Mouse (Mus musculus): Measurements from ENCODE around the gene Gatad2a. TPM values are rescaled to one million over a fixed set of nuclear protein-coding genes. Genes with fewer than 3 reads are reported as not detected.

Gatad2a gene
- polyA plus RNA-seq, 1 experiment, result 36.9 TPM

DNA sequence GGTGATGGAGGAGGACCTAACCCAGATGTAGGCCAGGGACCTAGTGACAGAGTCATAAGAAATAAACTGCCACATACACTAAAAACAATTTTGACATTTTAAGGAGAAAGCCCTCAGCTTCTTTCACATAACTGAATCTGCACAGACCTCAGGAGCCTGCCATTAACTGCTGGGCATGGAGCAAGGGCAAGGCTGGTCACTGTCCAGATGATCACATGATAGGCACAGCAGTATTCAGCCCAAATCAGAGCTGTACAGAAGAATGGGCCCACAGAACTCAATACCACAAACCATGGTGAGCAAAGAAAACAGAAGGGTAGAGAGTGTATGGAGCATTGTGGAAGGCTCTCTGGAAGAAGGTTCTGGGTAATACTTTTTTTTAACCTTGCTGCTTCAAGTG lies 69.3 kb downstream of the Gatad2a start:
- DNase-seq, result no peak
- H3K4me1 ChIP-seq (ENCODE audit: control insufficient read depth, insufficient read depth, low read length), result no peaks in the 10 kb centered on the region
- H3K27me3 ChIP-seq (ENCODE audit: control insufficient read depth, insufficient read depth, low read length), result no peaks in the 10 kb centered on the region
- no peak overlapping the region for H3K4me3 ChIP-seq (replicated peaks; ENCODE audit: insufficient read depth, low read depth, low read length)
- no peak overlapping the region for H3K27ac ChIP-seq (ENCODE audit: insufficient read depth, low read length)
- TF ChIP-seq CTCF (IDR thresholded peaks at IDR 0.05; ENCODE audit: borderline replicate concordance, insufficient read depth, low read depth, low read length) (no peak), POLR2A (IDR thresholded peaks at IDR 0.05; ENCODE audit: borderline replicate concordance, insufficient read depth, low read length) (no peak)

DNA sequence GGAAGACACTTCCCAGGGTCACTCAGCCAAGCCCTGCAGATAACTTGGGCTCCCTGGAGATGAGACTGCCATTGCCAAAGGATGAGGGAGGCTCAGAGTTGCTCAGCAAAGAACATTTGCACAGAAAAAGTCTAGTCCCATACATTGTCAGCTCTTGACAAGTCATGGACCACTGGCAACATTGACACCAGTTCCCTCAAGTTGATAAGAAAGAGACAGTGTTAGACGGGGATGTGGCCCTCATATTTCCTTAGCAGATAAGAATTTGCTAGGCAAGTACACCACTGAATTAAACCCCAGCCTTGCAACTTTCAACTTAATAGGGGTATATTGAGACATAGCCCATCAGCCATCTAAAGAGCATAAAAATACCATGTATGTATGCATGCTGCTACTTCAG lies 72.2 kb downstream of the Gatad2a start:
- DNase-seq, result no peak
- Histone ChIP-seq H3K4me3 (replicated peaks; ENCODE audit: insufficient read depth, low read depth, low read length) (no peak overlapping the region), H3K27me3 (ENCODE audit: control insufficient read depth, insufficient read depth, low read length) (no peaks in the 10 kb centered on the region), H3K4me1 (ENCODE audit: control insufficient read depth, insufficient read depth, low read length) (peaks cover 7% of the 10 kb centered on the region), H3K27ac (ENCODE audit: insufficient read depth, low read length) (no peak overlapping the region)
- 85% methylated on average over 1 of the region's 1 CpGs for WGBS
- TF ChIP-seq POLR2A (IDR thresholded peaks at IDR 0.05; ENCODE audit: borderline replicate concordance, insufficient read depth, low read length), result no peak
- TF ChIP-seq CTCF (IDR thresholded peaks at IDR 0.05; ENCODE audit: borderline replicate concordance, insufficient read depth, low read depth, low read length), result no peak

DNA sequence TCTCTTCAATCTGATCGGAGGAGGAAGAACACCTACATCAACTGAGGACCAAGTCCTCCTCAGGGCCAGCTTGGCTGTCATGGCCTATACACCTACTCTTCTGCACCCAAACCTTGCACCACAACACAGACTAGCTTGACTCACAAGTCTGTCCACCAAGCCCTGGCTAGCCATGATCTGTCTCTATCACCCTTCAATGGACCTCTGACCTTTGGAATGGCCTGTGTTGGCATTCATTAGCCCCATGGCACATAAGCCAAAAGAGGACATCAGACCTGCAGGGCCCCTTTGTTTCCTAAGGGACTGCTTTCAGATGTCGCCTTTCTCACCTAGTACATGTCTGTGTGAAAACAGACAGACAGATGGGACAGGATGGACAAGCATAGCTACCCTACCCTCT lies 75.0 kb downstream of the Gatad2a start:
- peaks cover 7% of the 10 kb centered on the region for H3K4me1 ChIP-seq (ENCODE audit: control insufficient read depth, insufficient read depth, low read length)
- WGBS, result 59% methylated on average over 2 of the region's 2 CpGs

DNA sequence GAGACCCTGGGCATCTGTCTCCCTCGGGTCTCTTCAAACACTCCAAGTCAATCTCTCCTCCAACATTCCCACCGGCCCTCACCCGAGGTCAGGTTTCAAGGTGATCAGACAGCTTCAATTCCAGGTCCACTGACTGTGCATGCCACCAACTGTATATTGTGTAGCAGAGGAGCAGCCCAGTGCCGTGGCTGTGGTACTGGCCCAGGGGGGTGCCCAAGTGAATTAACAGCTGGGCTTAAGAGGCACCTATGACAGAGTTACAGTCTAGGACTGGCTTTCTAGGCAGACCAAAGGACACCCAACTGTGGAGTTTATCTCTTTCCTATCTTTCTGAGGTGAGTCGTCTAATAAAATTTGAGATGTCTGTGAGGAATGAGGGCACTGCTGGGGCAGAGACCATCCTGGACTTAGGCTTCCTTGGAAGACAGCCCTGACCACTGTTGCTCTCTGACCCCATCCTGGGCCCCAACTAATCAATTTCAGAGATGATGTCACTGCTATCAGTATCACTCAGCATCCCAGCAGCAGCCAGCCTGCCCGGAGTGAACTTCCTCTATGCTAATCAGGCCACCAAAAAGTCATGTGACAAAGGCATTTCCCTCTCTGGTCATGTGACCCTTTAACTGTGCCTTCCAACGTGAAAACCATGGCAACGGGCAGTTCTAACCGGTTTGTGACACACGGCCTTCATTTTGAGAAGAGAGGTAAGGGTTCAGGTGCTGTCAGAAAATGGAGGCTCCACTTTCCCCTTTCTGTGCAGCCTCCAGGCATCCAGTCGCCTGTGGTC lies 76.1 kb downstream of the Gatad2a start:
- peak overlapping the region; percentile 36; the same call in 1 of the 2 replicates for H3K27ac ChIP-seq (ENCODE audit: insufficient read depth, low read length)
- no peak overlapping the region for H3K4me3 ChIP-seq (replicated peaks; ENCODE audit: insufficient read depth, low read depth, low read length)
- no peaks in the 10 kb centered on the region for H3K27me3 ChIP-seq (ENCODE audit: control insufficient read depth, insufficient read depth, low read length)
- peaks cover 7% of the 10 kb centered on the region for H3K4me1 ChIP-seq (ENCODE audit: control insufficient read depth, insufficient read depth, low read length)
- TF ChIP-seq CTCF (IDR thresholded peaks at IDR 0.05; ENCODE audit: borderline replicate concordance, insufficient read depth, low read depth, low read length), result no peak
- no peak for TF ChIP-seq POLR2A (IDR thresholded peaks at IDR 0.05; ENCODE audit: borderline replicate concordance, insufficient read depth, low read length)
- peak in 1 of 2 experiments; percentile 38 for DNase-seq
- WGBS, result 47% methylated on average over 11 of the region's 11 CpGs

More for the DNA sequence above, 75.0 kb downstream of the Gatad2a start:
- TF ChIP-seq POLR2A (IDR thresholded peaks at IDR 0.05; ENCODE audit: borderline replicate concordance, insufficient read depth, low read length) (no peak), CTCF (IDR thresholded peaks at IDR 0.05; ENCODE audit: borderline replicate concordance, insufficient read depth, low read depth, low read length) (no peak)
- DNase-seq, result no peak
- H3K27ac ChIP-seq (ENCODE audit: insufficient read depth, low read length), result no peak overlapping the region
- H3K4me3 ChIP-seq (replicated peaks; ENCODE audit: insufficient read depth, low read depth, low read length), result no peak overlapping the region
- no peaks in the 10 kb centered on the region for H3K27me3 ChIP-seq (ENCODE audit: control insufficient read depth, insufficient read depth, low read length)

DNA sequence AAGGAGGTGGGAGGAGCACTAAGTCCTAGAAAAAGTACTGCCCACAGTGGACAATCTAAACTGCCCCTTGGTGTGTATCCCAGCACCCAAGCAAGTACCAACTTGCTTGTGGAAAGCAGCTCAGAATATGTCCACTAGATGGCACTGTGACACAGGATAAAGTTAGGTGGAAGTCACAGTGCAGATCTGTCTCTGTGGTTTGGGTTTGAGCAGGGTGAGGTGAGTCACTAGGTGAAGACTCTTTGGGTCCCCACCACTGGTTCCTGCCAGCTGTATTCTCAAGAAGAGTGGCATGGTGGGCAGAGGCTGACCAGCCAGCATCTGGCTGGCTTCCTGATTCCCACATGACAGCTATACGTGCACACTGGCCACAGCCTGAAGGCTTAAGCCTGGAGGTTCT lies 77.2 kb downstream of the Gatad2a start:
- Histone ChIP-seq H3K4me3 (replicated peaks; ENCODE audit: insufficient read depth, low read depth, low read length) (no peak overlapping the region), H3K27ac (ENCODE audit: insufficient read depth, low read length) (no peak overlapping the region), H3K27me3 (ENCODE audit: control insufficient read depth, insufficient read depth, low read length) (no peaks in the 10 kb centered on the region), H3K4me1 (ENCODE audit: control insufficient read depth, insufficient read depth, low read length) (peaks cover 7% of the 10 kb centered on the region)
- peak; percentile 74 to 79 for DNase-seq
- TF ChIP-seq CTCF (IDR thresholded peaks at IDR 0.05; ENCODE audit: borderline replicate concordance, insufficient read depth, low read depth, low read length), result peak; percentile 89
- TF ChIP-seq POLR2A (IDR thresholded peaks at IDR 0.05; ENCODE audit: borderline replicate concordance, insufficient read depth, low read length), result no peak
- WGBS, result 31% methylated on average over 1 of the region's 1 CpGs

DNA sequence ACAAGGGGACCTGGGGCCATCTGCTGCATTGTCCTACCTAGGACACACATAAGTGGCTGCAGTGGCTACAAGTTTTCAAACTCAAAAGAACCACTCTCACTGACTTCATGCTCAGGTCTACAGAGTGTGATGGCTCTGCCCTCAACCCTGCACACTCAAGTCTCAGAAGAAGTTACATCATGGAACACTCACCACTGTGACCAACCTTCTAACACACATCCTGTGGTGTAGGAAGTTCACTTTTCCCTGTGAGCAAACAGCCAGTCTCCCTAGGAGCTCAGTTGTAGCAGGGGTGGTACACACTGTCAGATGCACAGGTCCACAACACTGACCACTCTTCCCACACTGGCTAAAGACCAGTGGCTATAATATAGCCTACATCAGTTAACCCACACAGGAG lies 77.7 kb downstream of the Gatad2a start:
- Histone ChIP-seq H3K4me3 (replicated peaks; ENCODE audit: insufficient read depth, low read depth, low read length) (no peak overlapping the region), H3K27me3 (ENCODE audit: control insufficient read depth, insufficient read depth, low read length) (no peaks in the 10 kb centered on the region), H3K4me1 (ENCODE audit: control insufficient read depth, insufficient read depth, low read length) (peaks cover 7% of the 10 kb centered on the region), H3K27ac (ENCODE audit: insufficient read depth, low read length) (no peak overlapping the region)
- TF ChIP-seq CTCF (IDR thresholded peaks at IDR 0.05; ENCODE audit: borderline replicate concordance, insufficient read depth, low read depth, low read length) (no peak), POLR2A (IDR thresholded peaks at IDR 0.05; ENCODE audit: borderline replicate concordance, insufficient read depth, low read length) (no peak)
- DNase-seq, result no peak

DNA sequence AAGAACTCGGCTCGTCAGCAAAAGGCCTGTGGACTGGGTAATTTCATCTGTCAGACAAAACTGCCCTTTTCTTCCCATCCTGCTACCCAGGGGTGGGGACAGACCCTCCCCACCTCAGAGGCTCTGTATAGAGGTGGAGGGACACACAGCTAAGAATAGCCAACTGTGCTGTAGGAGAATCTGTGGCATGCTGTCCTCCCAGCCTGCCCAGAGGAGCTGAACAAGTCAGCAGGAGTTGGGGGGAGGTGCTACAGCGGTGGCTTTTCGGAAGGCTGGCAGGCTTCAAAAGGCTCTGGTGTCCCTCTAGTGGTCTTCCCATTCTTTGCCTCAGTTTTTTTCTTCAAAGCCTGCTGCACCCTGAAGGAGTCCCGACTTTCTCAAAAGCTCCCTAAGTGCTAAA lies 80.4 kb downstream of the Gatad2a start:
- Histone ChIP-seq H3K4me3 (replicated peaks; ENCODE audit: insufficient read depth, low read depth, low read length) (no peak overlapping the region), H3K4me1 (ENCODE audit: control insufficient read depth, insufficient read depth, low read length) (no peaks in the 10 kb centered on the region; the same call in 1 of the 2 replicates), H3K27ac (ENCODE audit: insufficient read depth, low read length) (no peak overlapping the region), H3K27me3 (ENCODE audit: control insufficient read depth, insufficient read depth, low read length) (no peaks in the 10 kb centered on the region)
- 25% methylated on average over 5 of the region's 5 CpGs for WGBS
- no peak for DNase-seq
- no peak for TF ChIP-seq CTCF (IDR thresholded peaks at IDR 0.05; ENCODE audit: borderline replicate concordance, insufficient read depth, low read depth, low read length)
- no peak for TF ChIP-seq POLR2A (IDR thresholded peaks at IDR 0.05; ENCODE audit: borderline replicate concordance, insufficient read depth, low read length)

DNA sequence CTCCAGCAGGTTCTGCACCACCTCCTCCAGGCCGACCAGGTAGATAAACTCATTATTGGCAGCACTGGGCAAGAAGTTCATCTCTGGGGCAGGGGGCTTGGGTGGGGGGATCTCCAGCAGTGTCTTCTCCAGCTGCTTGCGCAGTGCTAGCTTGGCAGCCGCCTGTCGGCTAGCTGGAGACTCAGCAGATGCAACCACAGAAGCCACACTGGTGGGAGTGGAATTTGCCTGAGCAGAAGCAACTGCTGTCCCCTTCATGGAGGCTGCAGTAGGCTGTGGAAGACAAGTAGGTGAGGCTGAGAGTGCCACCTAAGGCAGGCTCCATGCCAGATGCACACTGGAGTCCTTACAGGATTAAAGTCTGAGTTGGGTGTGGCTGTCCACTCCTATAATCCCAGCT lies 81.7 kb downstream of the Gatad2a start:
- H3K4me1 ChIP-seq (ENCODE audit: control insufficient read depth, insufficient read depth, low read length), result no peaks in the 10 kb centered on the region
- WGBS, result 79% methylated on average over 4 of the region's 4 CpGs
- no peak overlapping the region for H3K27ac ChIP-seq (ENCODE audit: insufficient read depth, low read length)
- no peak overlapping the region for H3K4me3 ChIP-seq (replicated peaks; ENCODE audit: insufficient read depth, low read depth, low read length)
- no peak for TF ChIP-seq POLR2A (IDR thresholded peaks at IDR 0.05; ENCODE audit: borderline replicate concordance, insufficient read depth, low read length)
- TF ChIP-seq CTCF (IDR thresholded peaks at IDR 0.05; ENCODE audit: borderline replicate concordance, insufficient read depth, low read depth, low read length), result no peak
- H3K27me3 ChIP-seq (ENCODE audit: control insufficient read depth, insufficient read depth, low read length), result no peaks in the 10 kb centered on the region
- DNase-seq, result no peak

Measured in cerebellum, adult 2 months (tissue).